Mouse (Mus musculus): ENCODE measurements at regions not wholly inside any gene's neighbourhood (a gene's known extent, or its start where the extent isn't known, plus 50 kb on each side); places are given as distances from the start of the nearest gene placed in this dataset.

GRCm38 (mm10) chr13:29136231-29136630 lies 182.7 kb upstream of the Sox4 start:
- no peak for DNase-seq (ENCODE audit: low spot score)

DNA sequence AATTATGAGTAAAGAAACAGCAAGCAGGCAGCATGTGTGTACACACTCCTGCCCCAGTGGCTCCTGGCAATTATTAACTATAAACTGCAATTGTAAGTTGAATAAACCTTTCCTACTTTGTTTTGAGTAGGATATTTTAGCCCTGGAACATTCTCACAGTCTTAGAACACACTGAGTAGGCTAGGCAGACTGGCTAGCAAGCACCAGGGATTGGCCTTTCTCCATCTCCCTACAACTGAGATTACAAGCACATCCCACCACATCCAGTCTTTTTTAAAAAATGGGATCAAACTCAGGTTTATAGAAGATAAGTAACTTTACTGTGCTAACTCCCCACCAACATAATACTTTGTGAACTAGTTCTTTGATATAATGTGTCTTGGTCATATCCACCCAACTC lies 174.0 kb upstream of the Sox4 start:
- no peak for DNase-seq (ENCODE audit: low spot score)

GRCm38 (mm10) chr13:29123477-29123876 lies 170.0 kb upstream of the Sox4 start:
- DNase-seq (ENCODE audit: low spot score): no peak

- DNase-seq (ENCODE audit: low spot score): no peak
Measured at GRCm38 (mm10) chr13:29121121-29121520, 167.6 kb upstream of the Sox4 start.

DNA sequence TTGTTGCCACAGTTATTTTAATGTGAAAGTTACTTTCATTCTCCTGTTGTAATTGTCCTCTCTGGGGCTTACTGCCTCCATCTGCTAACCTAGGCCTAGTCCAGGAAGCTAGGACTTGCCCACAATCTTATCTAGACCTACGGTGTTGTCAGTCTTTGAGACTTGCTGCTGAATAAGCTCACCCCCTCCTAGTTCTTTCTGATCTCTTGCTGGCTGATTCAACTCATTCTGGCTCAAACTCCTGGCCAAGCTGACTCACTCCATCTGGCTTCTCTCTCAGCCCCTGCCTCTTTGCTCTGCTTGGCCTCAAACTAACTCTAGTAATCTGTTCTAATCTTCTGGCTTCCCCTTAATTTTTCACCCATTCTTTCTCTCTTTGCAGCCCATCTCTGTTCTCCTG lies 165.8 kb upstream of the Sox4 start:
- DNase-seq (ENCODE audit: low spot score): no peak

DNA sequence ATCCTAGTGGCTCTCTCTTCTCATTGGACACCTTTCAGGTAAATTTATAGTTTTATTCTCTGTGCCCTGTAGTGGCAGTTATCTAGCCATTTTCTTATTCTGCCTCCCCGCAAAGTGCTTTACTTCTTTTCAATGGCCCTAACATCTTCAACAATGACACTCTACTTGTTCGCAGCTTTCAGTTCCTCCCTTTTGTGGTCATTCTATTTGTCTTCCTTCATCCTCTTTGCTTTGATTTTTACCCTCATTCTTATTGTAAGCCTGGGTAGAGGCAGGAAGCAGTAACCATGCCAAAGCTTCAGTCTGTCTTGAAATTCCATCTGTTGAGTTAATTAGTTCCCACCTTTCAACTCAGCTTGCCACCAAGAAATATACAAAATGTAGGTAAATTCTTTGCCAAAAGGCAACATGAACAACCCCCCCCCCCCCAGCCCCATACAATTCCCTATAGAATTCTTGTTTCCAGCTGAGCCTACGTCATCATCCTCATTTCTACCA lies 161.5 kb upstream of the Sox4 start:
- DNase-seq (ENCODE audit: low spot score): no peak

GRCm38 (mm10) chr13:29110127-29110526 lies 156.6 kb upstream of the Sox4 start:
- DNase-seq (ENCODE audit: low spot score): peak; percentile 14

GRCm38 (mm10) chr13:29109064-29109856 lies 155.7 kb upstream of the Sox4 start:
- DNase-seq (ENCODE audit: low spot score): no peak

DNA sequence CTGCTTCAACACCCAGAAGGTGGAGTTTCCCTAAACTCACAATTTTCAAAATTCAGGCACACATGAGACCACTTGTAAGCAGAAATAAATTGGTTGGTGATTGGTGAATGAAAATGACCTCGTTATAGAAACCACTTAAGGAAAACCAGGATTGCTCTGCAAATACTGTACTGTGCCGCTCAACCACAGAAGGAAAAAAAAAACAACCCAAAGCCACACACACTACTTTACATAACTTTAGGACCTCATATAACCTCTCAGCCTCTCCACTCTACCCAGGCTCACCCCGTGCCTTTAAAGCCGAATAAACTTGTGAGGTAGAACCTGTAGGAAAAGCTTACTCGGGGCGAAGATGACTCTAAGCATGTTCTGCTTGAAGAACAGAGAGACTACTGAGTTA lies 154.7 kb upstream of the Sox4 start:
- no peak for DNase-seq (ENCODE audit: low spot score)

GRCm38 (mm10) chr13:29092166-29092565 lies 138.7 kb upstream of the Sox4 start:
- DNase-seq (ENCODE audit: low spot score): no peak

DNA sequence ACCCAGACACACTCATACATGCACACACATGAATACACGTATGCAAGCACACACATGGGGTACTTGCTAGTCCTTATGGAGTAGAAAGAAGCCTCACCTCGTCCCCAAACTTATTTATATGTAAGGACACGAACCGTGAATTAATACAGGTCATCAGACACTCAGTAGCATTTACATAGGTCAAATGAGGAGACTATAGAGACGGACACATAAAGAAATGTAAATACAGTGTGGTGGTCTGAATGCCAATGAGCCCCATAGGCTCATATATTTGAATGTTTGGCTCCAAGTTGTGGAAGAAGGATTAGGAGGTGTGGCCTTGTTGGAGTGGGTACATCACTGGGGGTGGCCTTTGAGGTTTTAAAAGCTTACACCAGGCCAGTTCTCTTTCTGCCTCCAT lies 133.3 kb upstream of the Sox4 start:
- DNase-seq (ENCODE audit: low spot score): no peak

DNA sequence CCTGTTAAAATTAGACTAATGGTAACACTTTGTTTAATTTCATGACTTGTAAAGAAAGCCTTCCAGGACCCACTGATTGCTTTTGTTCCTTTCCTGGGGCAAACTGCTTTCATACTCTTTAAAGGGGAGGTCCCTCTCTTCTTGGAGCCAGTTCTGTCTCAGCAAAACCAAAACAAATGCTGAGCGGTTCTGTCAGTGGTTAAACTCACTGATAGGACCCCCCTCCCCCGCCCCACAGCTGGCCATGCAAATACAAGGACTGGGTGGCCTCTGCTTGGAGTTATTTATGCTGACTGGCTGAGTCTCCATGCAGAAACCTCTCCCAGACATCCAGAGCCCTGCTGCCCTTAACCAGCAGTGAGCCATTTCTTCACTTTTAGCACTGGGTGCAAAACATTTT lies 127.6 kb upstream of the Sox4 start:
- no peak for DNase-seq (ENCODE audit: low spot score)

DNA sequence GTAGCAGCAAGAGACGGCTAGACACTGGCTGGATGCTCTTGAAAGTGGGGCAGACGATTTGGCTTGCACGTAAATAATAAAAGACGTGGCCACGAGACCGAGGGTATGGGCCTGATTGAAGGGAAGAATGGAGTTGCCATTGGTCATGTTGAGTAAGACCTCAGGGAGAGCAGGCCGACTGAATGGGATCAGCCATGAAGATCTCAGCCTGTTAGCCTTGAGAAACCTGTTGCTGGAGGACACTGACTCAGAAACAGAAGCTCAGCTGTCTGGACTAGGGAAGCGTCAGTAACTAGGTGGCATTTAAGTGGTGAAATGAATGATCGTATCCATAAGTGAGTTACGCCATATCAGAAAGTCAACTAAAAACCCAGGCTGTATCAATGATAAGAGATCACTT lies 126.3 kb upstream of the Sox4 start:
- DNase-seq (ENCODE audit: low spot score): no peak

DNA sequence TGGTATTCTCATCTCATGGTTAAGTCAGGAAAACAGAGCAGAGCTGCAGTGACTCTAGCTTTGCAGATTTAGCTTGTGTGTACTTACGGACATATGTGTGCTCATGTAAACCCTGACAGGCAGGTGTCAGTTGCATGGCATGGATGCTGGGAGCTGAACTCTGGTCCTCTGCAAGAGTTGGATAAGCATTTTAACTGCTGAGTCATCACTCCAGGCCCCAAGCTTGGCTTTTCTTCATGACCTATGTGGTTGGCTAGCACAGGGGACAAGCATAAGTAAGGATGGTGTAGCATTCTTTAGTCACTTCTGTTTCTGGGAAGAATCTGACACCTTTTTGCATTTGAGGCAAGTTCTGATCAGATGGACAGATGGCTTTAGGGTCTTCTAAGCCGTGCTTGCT lies 120.1 kb upstream of the Sox4 start:
- DNase-seq (ENCODE audit: low spot score): no peak

GRCm38 (mm10) chr13:29063924-29064323 lies 110.4 kb upstream of the Sox4 start:
- DNase-seq (ENCODE audit: low spot score): no peak

DNA sequence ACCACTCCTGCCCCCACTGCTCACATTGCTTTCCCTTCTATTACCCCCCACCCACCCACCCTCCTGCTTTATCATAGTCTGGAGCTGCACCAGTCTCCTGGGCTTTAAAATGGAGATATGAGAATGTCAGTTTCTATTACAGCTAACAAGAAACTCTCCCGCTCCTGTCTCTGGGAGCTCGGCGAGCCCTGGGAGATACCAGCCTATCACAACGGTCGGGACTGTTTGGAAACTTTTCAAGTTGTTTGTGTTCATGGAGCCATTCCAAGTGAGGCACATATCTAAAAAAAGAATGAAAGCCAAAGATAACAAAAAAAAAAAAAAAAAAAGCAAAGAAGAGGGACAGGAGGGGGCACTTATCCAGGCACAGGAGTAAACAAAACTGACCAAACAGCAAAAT lies 105.2 kb upstream of the Sox4 start:
- DNase-seq (ENCODE audit: low spot score): no peak

DNA sequence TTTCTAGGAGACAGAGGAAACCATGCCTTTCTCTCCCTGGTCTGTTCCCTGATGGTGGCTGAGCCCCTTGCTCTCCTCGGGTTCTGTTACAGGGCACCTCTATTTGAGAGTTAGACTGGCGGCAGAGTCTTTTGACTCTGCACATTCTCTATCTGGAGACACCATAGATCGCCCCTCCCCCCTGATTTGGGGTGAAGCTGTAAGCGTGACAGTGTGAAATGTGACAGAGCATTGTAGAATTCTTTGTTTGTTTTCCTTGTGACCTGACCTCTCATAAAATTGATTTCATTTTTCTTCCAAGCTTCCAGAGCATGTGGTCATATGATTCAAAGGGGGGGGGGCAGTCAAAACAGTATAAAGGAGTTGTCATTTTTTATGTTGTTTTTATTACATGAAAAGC lies 96.2 kb upstream of the Sox4 start:
- DNase-seq (ENCODE audit: low spot score): no peak

DNA sequence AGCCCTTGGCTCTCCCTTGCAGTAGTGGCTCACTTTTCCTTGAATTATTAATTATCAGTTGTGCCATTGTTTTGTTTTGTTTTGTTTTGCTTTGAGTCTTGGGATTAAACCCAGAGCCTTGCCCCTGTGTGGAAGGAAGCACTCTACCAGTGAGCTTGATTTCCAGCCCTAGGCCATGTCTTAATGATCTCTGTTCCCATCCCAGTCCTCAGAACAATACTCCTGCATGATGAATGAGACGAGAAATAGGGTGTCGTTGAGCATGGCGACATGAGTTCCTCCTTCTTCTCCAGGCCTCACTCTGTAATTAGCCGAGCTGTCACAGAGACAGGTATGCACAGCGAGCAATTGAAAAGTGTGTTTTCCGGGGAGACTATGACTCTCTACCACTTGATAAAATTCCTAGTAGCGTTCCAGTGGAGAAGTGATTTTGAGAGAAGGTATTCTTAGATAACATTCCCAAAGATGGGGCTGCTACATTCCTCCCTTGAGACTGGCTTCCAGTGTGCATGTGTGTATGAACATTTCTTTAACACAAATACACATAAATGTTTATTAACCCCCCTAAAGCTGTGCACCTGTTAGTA lies 95.6 kb upstream of the Sox4 start:
- DNase-seq (ENCODE audit: low spot score): no peak

GRCm38 (mm10) chr13:29044655-29045054 lies 91.1 kb upstream of the Sox4 start:
- DNase-seq (ENCODE audit: low spot score): no peak

DNA sequence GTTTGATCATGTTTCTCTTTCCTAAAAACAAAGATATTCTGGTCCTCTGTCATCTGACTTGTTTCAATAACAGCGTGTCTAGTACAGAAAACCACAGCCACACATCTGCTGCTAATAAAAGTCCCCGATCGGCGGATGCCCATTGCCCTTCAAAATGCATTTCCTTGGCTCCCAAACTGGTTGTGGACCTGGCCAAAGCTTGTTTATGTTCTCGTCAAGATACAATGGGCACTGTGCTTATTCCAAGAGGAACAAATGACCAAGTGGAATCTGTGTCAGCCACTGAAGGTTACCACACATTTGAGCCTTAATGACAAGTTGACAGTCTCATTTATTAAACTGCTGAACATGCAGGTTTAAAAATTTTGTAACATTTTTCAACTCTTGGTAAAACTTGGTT lies 86.8 kb upstream of the Sox4 start:
- no peak for DNase-seq (ENCODE audit: low spot score)

DNA sequence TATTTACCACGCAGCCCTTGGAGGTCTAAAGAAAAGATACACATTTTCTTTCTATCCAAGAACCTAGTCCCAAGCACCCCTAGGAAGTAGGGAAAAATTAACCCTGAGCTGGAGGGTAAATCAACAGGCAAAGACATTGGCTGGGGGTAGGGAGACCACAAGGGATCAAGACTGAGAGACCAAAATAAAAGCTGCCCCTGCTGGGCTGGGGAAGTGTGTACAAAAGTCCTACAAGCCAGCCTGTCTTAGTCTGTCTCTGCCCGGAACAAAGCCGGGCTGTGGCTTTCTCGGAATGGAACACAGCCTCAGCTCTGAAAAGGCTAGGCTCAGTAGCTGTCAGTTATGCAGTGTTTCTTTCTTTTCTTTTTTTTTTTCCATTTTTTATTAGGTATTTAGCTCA lies 81.4 kb upstream of the Sox4 start:
- no peak for DNase-seq (ENCODE audit: low spot score)

DNA sequence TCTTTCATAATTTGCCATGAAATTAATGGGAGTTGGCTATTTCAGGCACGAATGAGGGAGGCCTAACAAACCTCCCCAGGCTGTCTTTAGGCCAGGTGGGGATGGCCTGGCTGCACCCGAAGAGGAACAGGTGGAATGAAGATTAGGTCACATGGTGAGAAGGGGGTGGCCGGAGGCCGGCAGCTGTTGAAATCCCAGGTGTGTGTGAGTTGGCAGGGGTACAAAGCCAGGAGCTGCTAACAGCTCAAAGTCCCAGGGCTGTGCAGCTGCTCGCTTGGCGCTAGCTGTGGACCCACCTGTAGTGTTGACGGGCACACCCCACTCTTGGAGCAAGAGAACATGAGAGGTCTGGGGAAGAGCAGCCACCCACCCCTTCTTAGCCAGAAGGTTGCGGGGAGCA lies 80.9 kb upstream of the Sox4 start:
- no peak for DNase-seq (ENCODE audit: low spot score)

GRCm38 (mm10) chr13:29027146-29027545 lies 73.6 kb upstream of the Sox4 start:
- DNase-seq (ENCODE audit: low spot score): no peak

GRCm38 (mm10) chr13:29023486-29023885 lies 70.0 kb upstream of the Sox4 start:
- DNase-seq (ENCODE audit: low spot score): no peak

Measured in urinary bladder, postnatal 14 days (tissue).